ENCODE assay signal across 8 mouse cellular contexts in genomic region chr1:74800424-74800888, GRCm38 (mm10). TPM values are rescaled to one million over a fixed set of nuclear protein-coding genes. Genes with fewer than 3 reads are reported as not detected.
DNase-seq lines count a peak whose midpoint lies in the region; ATAC-seq and TF ChIP-seq lines count a peak whose summit lies in the region.

No protein-coding gene starts in this region.

- peak; percentile 31 to 42 for DNase-seq in kidney, postnatal 4 days
- DNase-seq in kidney, adult 8-10 months: no peak
- DNase-seq in brain, adult 2 months (ENCODE audit: low read depth, low spot score): peak; percentile 83
- DNase-seq in midbrain, postnatal 0 days (ENCODE audit: low spot score): no peak
- no peak for DNase-seq in urinary bladder, postnatal 10 days (ENCODE audit: low spot score)
- no peak for DNase-seq in urinary bladder, postnatal 14 days (ENCODE audit: low spot score)
- no peak for DNase-seq in cerebellum, adult 11 months

- WGBS in hindbrain, embryonic 15.5 days: under 1% methylated on average over 29 of the region's 29 CpGs
- WGBS in midbrain, postnatal 0 days: 2% methylated on average over 27 of the region's 29 CpGs

- no peaks in the 10 kb centered on the region for H3K36me3 ChIP-seq in hindbrain, embryonic 15.5 days
- no peaks in the 10 kb centered on the region for H3K36me3 ChIP-seq in midbrain, postnatal 0 days (ENCODE audit: insufficient read depth, low read length)

- H3K27ac ChIP-seq in hindbrain, embryonic 15.5 days (replicated peaks): no peak overlapping the region
- H3K27ac ChIP-seq in midbrain, postnatal 0 days (ENCODE audit: low read depth, low read length): no peak overlapping the region

- H3K9ac ChIP-seq in hindbrain, embryonic 15.5 days: no peak overlapping the region
- H3K9ac ChIP-seq in midbrain, postnatal 0 days (replicated peaks; ENCODE audit: low read length, poor library complexity, severe bottlenecking): no peak overlapping the region

- H3K4me1 ChIP-seq in hindbrain, embryonic 15.5 days (replicated peaks): peaks cover 29% of the 10 kb centered on the region
- H3K4me1 ChIP-seq in midbrain, postnatal 0 days (ENCODE audit: insufficient read depth, low read length): peaks cover 15% of the 10 kb centered on the region

- TF ChIP-seq CTCF in midbrain, postnatal 0 days (IDR thresholded peaks at IDR 0.05): no peak

- ATAC-seq in hindbrain, embryonic 15.5 days (ENCODE audit: low FRiP score, low read depth): no peak
- ATAC-seq in midbrain, postnatal 0 days (ENCODE audit: low FRiP score): no peak

- H3K27me3 ChIP-seq in hindbrain, embryonic 15.5 days: peaks cover 73% of the 10 kb centered on the region
- H3K27me3 ChIP-seq in midbrain, postnatal 0 days (ENCODE audit: insufficient read depth, low read length): peaks cover 51% of the 10 kb centered on the region

- H3K4me3 ChIP-seq in hindbrain, embryonic 15.5 days: peak overlapping the region; percentile 22
- H3K4me3 ChIP-seq in midbrain, postnatal 0 days (ENCODE audit: low read depth, low read length): peak overlapping the region; percentile 5

- H3K4me2 ChIP-seq in hindbrain, embryonic 15.5 days: peak overlapping the region; percentile 47
- H3K4me2 ChIP-seq in midbrain, postnatal 0 days (ENCODE audit: low read depth, low read length, poor library complexity, severe bottlenecking): peak overlapping the region; percentile 26

- H3K9me3 ChIP-seq in hindbrain, embryonic 15.5 days: no peaks in the 10 kb centered on the region
- H3K9me3 ChIP-seq in midbrain, postnatal 0 days (ENCODE audit: low read length): no peaks in the 10 kb centered on the region

RNA-seq across cellular contexts. Expression of gene Wnt10a, which starts 9.1 kb away (rescaled TPM):
- 0.57 and 0.69 TPM in 2 replicates for polyA plus RNA-seq in hindbrain, embryonic 15.5 days (2015; fragmentation: Nextera tagmentation; extraction: Ambion mirVana)
- total RNA-seq in midbrain, postnatal 0 days (2014; rRNA removed): 0.09 and 0.82 TPM in 2 replicates
- 0.10 and 0.38 TPM in 2 replicates for polyA plus RNA-seq in midbrain, postnatal 0 days (2015; fragmentation: Nextera tagmentation; extraction: Ambion mirVana)

RNA-seq across cellular contexts. Expression of gene Wnt6, which starts 28.8 kb away (rescaled TPM):
- polyA plus RNA-seq in hindbrain, embryonic 15.5 days (2015; fragmentation: Nextera tagmentation; extraction: Ambion mirVana): 4.7 and 7.0 TPM in 2 replicates
- total RNA-seq in midbrain, postnatal 0 days (2014; rRNA removed): 6.2 and 8.4 TPM in 2 replicates
- polyA plus RNA-seq in midbrain, postnatal 0 days (2015; fragmentation: Nextera tagmentation; extraction: Ambion mirVana): 6.3 and 6.6 TPM in 2 replicates

RNA-seq across cellular contexts. Expression of gene Prkag3, which starts 51.4 kb away (rescaled TPM):
- not detected in 2 replicates for polyA plus RNA-seq in hindbrain, embryonic 15.5 days (2015; fragmentation: Nextera tagmentation; extraction: Ambion mirVana)
- total RNA-seq in midbrain, postnatal 0 days (2014; rRNA removed): 0.11 TPM in 1 of 2 replicates, not detected in the other
- polyA plus RNA-seq in midbrain, postnatal 0 days (2015; fragmentation: Nextera tagmentation; extraction: Ambion mirVana): 0.09 TPM in 1 of 2 replicates, not detected in the other

RNA-seq across cellular contexts. Expression of gene Cdk5r2, which starts 54.3 kb away (rescaled TPM):
- 11.1 and 12.4 TPM in 2 replicates for polyA plus RNA-seq in hindbrain, embryonic 15.5 days (2015; fragmentation: Nextera tagmentation; extraction: Ambion mirVana)
- 64.0 and 70.2 TPM in 2 replicates for total RNA-seq in midbrain, postnatal 0 days (2014; rRNA removed)
- polyA plus RNA-seq in midbrain, postnatal 0 days (2015; fragmentation: Nextera tagmentation; extraction: Ambion mirVana): 15.4 and 17.8 TPM in 2 replicates

Comparison
In these comparisons a context has a peak if more than half of its experiments do, and no peak if none do; other contexts are left out.
1. DNase-seq: peak in kidney, postnatal 4 days (2 of 2) and brain, adult 2 months (single experiment); none in kidney, adult 8-10 months (0 of 2), midbrain, postnatal 0 days (single experiment), urinary bladder, postnatal 10 days (single experiment), urinary bladder, postnatal 14 days (single experiment) and cerebellum, adult 11 months (single experiment).